Comparison of ENCODE assay signal across 9 mouse cellular contexts in genomic region chr6:17105714-17106113, GRCm38 (mm10). TPM values are rescaled to one million over a fixed set of nuclear protein-coding genes. Genes with fewer than 3 reads are reported as not detected.
DNase-seq lines count a peak whose midpoint lies in the region; ATAC-seq and TF ChIP-seq lines count a peak whose summit lies in the region.
"Had no signal": no experiment of that assay in that cellular context is flagged by ENCODE, and none has a peak within 500 bp of the region (broad histone marks: within the 10 kb centered on the region; RNA-seq: fewer than 3 reads in every experiment).

No protein-coding gene starts in this region.

- peak; percentile 48 for DNase-seq in kidney, adult 18-20 months
- peak; percentile 6 for DNase-seq in G1E (ENCODE audit: low spot score)
- peak; percentile 32 to 34 for DNase-seq in cerebellum, adult 2 months
- DNase-seq in gastrocnemius, postnatal 14 days, result peak; percentile 18
- DNase-seq in layer of hippocampus, postnatal 36 days, result peak; percentile 19 to 62
- no peak for DNase-seq in spleen, postnatal 36 days (ENCODE audit: low spot score in 2 of 2)

- no peak overlapping the region for H3K4me3 ChIP-seq in kidney, embryonic 16.5 days (ENCODE audit: low read length)
- H3K4me3 ChIP-seq in G1E (ENCODE audit: low read depth, low read length), result no peak overlapping the region
- H3K4me3 ChIP-seq in cerebellum, adult 2 months (replicated peaks; ENCODE audit: insufficient read depth, low read depth, low read length), result no peak overlapping the region
- no peak overlapping the region for H3K4me3 ChIP-seq in midbrain, embryonic 15.5 days
- H3K4me3 ChIP-seq: erythroblast, embryonic 14.5 days had no signal

- no peaks in the 10 kb centered on the region for H3K9me3 ChIP-seq in kidney, embryonic 16.5 days (ENCODE audit: low read length)
- no peaks in the 10 kb centered on the region for H3K9me3 ChIP-seq in G1E (replicated peaks)
- H3K9me3 ChIP-seq in midbrain, embryonic 15.5 days, result no peaks in the 10 kb centered on the region

- no peak overlapping the region for H3K27ac ChIP-seq in kidney, embryonic 16.5 days (ENCODE audit: low read length)
- H3K27ac ChIP-seq in cerebellum, adult 2 months (ENCODE audit: insufficient read depth, low read length), result no peak overlapping the region
- no peak overlapping the region for H3K27ac ChIP-seq in midbrain, embryonic 15.5 days

- no peaks in the 10 kb centered on the region for H3K4me1 ChIP-seq in kidney, embryonic 16.5 days (ENCODE audit: insufficient read depth, low read length)
- H3K4me1 ChIP-seq in G1E (ENCODE audit: insufficient read depth, low read depth, low read length), result no peaks in the 10 kb centered on the region
- H3K4me1 ChIP-seq in cerebellum, adult 2 months (ENCODE audit: control insufficient read depth, insufficient read depth, low read length), result no peaks in the 10 kb centered on the region
- H3K4me1 ChIP-seq in midbrain, embryonic 15.5 days, result no peaks in the 10 kb centered on the region

- no peak for ATAC-seq in kidney, embryonic 16.5 days (ENCODE audit: low FRiP score, low TSS enrichment)
- no peak for ATAC-seq in G1E (ENCODE audit: extremely low read depth, insufficient number of reproducible peaks, low FRiP score, poor library complexity, severe bottlenecking)
- peak; percentile 54 for ATAC-seq in midbrain, embryonic 15.5 days (replicated peaks)

- no peaks in the 10 kb centered on the region for H3K27me3 ChIP-seq in kidney, embryonic 16.5 days (ENCODE audit: insufficient read depth, low read length)
- H3K27me3 ChIP-seq in G1E (ENCODE audit: insufficient read depth, low read length), result peaks cover 3% of the 10 kb centered on the region; the same call in 1 of the 2 replicates
- H3K27me3 ChIP-seq in cerebellum, adult 2 months (ENCODE audit: control insufficient read depth, insufficient read depth, low read length), result no peaks in the 10 kb centered on the region
- no peaks in the 10 kb centered on the region for H3K27me3 ChIP-seq in midbrain, embryonic 15.5 days (replicated peaks)

- intact Hi-C loops in gastrocnemius, postnatal 14 days (cut with DNase I; ENCODE audit: low total_unique reads), result loop anchor here (2.0 to 10.0 kb wide), 3 partner anchors 199 to 487 kb away; partner anchors contain the start of gene Cav1

- TF ChIP-seq CTCF in G1E (IDR thresholded peaks at IDR 0.05; ENCODE audit: low read depth, low read length), result peak; percentile 30; the same call in 1 of the 2 replicates
- peak; percentile 37; the same call in 1 of the 2 replicates for TF ChIP-seq CTCF in cerebellum, adult 2 months (IDR thresholded peaks at IDR 0.05; ENCODE audit: borderline replicate concordance, insufficient read depth, low read depth, low read length)

- no peak overlapping the region for H3K4me2 ChIP-seq in kidney, embryonic 16.5 days (replicated peaks; ENCODE audit: low read depth, low read length)
- H3K4me2 ChIP-seq in midbrain, embryonic 15.5 days, result no peak overlapping the region

- no peak for TF ChIP-seq POLR2A in cerebellum, adult 2 months (IDR thresholded peaks at IDR 0.05; ENCODE audit: borderline replicate concordance, insufficient read depth, low read length)

- H3K36me3 ChIP-seq in kidney, embryonic 16.5 days (ENCODE audit: insufficient read depth, low read length), result peaks cover 21% of the 10 kb centered on the region
- no peaks in the 10 kb centered on the region for H3K36me3 ChIP-seq in G1E (replicated peaks)
- 0 out of 2 replicates have a peak, but pooled peaks cover 9% of the 10 kb centered on the region for H3K36me3 ChIP-seq in midbrain, embryonic 15.5 days (replicated peaks)

- H3K9ac ChIP-seq in kidney, embryonic 16.5 days (replicated peaks; ENCODE audit: low read length), result no peak overlapping the region
- H3K9ac ChIP-seq in midbrain, embryonic 15.5 days, result no peak overlapping the region

RNA-seq across cellular contexts. Expression of gene Tes, which starts 40.8 kb away (rescaled TPM):
- polyA plus RNA-seq in kidney, embryonic 16.5 days (2015; fragmentation: Nextera tagmentation; extraction: Ambion mirVana), result 77.5 and 82.6 TPM in 2 replicates
- total RNA-seq in G1E (2014; fragmentation: Nextera tagmentation) (not detected in 2 replicates), G1E (2017) (0.06 and 0.22 TPM in 2 replicates)
- not detected in 2 replicates for polyA plus RNA-seq in G1E (2012)
- 2.0 and 2.1 TPM in 2 replicates for polyA plus RNA-seq in cerebellum, adult 2 months (2012; rRNA removed)
- 1 to 10 TPM; 2.7 to 2.8 TPM for total RNA-seq in gastrocnemius, postnatal 14 days (2021)
- 1 to 10 TPM; 2.2 to 2.7 TPM for total RNA-seq in layer of hippocampus, postnatal 36 days (2021)
- 29.9 and 32.0 TPM in 2 replicates for polyA plus RNA-seq in midbrain, embryonic 15.5 days (2015; fragmentation: Nextera tagmentation; extraction: Ambion mirVana)

Comparison
In these comparisons a context has a peak if more than half of its experiments do, and no peak if none do; other contexts are left out.
1. DNase-seq: peak in kidney, adult 18-20 months (single experiment), G1E (single experiment), cerebellum, adult 2 months (2 of 2), gastrocnemius, postnatal 14 days (single experiment) and layer of hippocampus, postnatal 36 days (2 of 2); none in spleen, postnatal 36 days (0 of 2).